Mouse (Mus musculus): ENCODE results near the gene Hyls1.

Hyls1 gene

DNA sequence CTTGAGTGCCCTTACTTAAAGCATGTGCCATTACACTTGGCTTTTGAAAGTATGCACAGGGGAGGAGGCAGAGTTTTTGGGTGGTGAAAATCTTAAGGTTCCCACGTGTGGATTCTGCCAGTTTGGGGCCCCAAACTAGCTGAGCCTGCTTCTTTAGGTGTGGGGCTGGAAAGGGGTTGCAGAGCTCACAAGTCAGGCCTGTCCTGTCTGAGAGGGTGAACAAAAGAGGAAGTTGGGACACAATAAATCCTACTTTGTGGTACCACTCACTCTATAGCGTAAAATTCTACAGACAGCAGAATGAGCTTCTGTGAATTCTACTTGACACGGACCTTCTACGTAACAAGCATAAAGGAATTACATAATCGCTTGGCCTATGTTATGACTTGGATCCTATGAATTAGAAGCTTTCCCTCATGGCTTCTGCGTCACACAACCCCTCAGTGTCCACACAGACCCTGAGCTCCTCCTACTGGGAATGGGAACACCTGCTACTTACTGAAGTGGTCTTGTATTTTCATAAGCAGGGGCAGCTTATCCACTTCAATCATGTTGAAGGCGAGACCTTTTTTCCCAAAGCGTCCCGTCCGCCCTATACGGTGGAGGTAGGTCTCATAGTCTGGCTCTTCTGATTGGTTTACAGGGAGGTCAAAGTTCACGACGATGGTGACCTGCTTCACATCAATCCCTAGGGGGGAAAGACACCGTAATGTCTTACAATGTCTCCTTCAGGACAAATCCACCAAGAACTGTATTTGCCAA is 26.9 kb downstream of the Hyls1 start:
- no peak for DNase-seq (ENCODE audit: low spot score)

GRCm38 (mm10) chr9:35541941-35542340 is 28.3 kb downstream of the Hyls1 start:
- no peak for DNase-seq (ENCODE audit: low spot score)

GRCm38 (mm10) chr9:35541488-35541887 is 28.7 kb downstream of the Hyls1 start:
- peak; percentile 82 for DNase-seq (ENCODE audit: low spot score)

- no peak for DNase-seq (ENCODE audit: low spot score)
Measured at GRCm38 (mm10) chr9:35541024-35541423, 29.2 kb downstream of the Hyls1 start.

DNA sequence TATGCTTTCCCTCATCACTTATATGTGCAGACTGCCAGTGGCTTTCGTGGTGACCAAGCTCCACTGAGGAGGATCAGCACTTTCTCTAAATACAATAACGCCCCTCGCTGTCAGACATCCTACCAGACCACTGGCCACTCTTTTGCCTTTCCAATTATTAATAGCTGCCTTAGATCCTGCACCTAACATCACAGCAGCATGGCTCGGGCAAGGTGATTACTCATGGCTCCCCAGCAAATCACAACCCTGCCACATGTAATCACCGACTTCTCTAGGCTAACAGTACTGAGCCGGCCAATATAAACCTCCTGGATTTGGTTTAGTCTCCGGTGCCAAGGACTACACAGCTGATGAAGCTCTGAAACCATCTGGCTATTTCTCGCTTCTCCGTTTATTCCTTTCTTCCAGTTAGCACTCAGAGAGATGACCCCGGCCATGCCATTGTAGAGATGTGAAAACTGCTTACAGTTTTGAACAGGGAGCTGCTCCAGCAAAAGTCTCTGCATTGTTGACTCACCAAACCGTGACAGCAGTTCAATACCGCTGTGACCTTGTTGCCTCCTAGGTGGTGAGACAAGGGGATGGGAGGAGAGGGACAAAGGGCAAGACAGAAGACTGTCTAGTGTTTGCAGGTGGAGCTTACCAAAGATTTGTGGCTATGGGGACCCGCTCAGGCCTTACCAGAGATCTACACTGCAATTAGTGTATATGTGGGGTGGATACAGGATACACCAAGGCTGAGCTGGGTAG is 31.0 kb downstream of the Hyls1 start:
- DNase-seq (ENCODE audit: low spot score), result no peak

DNA sequence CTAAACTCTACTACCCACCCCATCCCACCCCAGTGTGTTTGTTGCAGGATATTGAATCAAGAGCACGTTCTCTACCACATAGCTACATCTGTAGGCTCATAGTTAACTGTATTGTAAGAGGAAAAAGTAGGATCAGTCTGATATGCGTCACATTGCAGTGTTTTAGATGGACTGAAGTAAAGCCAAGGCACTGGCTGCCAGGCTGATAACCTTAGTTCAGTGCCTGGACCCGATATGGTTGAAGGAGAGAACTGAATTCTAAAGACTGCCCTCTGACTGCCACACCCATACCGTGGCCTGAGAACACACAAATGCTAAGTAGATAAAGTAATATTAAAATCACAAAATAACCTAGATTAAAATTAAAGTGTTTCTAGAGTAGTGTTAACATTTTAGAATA is 34.3 kb downstream of the Hyls1 start:
- DNase-seq (ENCODE audit: low spot score), result no peak

DNA sequence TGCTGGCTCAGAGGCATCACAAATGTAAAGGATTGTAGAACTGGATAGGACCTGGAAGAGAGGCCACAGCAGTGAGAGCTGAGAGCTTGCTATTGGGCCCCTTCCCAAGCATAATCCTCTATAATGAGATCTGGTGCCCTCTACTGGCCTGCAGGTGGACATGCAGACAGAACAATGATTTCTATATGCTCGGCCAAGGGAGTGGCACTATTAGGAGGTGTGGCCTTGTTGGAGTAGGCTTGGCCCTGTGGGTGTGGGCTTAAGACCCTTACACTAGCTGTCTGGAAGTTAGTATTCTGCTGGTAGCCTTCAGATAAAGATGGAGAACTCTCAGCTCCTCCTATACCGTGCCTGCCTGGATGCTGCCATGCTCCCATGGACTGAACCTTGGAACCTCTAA is 35.1 kb downstream of the Hyls1 start:
- peak; percentile 76 for DNase-seq (ENCODE audit: low spot score)

GRCm38 (mm10) chr9:35533266-35533665 is 36.9 kb downstream of the Hyls1 start:
- DNase-seq (ENCODE audit: low spot score), result no peak

DNA sequence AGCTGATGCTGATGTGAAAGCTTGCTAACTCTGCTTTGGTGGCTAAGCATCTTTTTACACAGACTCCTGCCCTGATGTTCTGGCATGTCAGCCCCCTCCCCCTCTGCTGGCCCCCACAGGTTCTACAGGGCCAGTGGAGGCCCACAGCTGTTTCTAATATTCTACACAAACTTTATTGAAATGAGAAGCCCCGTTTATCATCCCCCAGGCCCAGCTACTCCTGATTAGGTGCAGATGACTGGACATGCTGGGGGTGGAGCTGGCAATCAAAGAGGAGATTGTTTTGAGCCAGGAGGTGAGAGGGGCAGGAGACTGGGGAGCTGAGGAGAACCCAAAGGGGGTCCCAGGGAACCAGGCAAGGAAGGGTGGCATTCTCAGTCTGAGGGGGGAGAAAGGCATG is 40.4 kb downstream of the Hyls1 start:
- no peak for DNase-seq (ENCODE audit: low spot score)

GRCm38 (mm10) chr9:35529141-35529540 is 41.1 kb downstream of the Hyls1 start:
- DNase-seq (ENCODE audit: low spot score), result no peak

DNA sequence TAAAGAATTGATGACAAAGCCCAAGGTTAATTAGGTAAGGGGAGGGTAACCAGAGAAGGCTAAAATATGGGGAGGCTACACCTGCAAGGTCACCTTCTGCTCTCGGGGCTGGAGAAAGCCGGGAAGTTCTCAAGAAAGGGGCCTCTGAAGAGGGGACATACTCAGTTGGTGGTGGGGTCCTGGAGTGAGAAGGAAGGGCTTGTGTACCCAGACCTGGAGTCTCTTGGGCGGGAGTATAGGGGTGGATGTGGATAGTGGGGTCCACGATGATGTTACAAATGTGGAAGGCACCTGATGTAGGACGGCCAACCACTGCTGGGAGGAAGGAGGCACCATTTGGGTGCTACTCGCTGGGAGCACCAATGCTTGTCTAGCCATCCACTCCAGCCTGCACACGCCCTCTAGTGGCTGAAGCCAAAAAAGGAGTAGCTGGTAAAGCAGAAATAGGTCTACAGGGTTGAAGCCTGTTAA is 46.2 kb downstream of the Hyls1 start:
- DNase-seq (ENCODE audit: low spot score), result peak; percentile 71

DNA sequence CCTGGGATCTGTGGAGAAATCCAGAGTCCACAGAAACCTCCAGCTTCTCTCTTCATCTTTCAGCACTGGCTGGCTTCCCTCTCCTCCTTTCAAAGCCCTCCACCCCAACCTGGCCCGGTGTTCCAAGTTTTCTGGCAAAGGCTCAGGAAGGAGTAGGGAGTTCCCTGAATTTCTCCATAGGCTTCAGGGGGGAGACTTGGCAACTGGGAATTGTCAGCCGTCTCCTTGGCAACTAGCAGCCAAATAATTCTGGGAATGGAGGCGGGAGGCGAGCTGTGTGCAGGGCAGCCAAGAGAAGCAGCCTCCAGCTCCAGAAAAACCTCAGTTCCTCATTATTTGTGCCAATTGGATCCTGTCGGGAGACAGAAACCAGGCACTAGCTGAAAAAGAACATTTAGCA is 46.7 kb downstream of the Hyls1 start:
- DNase-seq (ENCODE audit: low spot score), result peak; percentile 48

DNA sequence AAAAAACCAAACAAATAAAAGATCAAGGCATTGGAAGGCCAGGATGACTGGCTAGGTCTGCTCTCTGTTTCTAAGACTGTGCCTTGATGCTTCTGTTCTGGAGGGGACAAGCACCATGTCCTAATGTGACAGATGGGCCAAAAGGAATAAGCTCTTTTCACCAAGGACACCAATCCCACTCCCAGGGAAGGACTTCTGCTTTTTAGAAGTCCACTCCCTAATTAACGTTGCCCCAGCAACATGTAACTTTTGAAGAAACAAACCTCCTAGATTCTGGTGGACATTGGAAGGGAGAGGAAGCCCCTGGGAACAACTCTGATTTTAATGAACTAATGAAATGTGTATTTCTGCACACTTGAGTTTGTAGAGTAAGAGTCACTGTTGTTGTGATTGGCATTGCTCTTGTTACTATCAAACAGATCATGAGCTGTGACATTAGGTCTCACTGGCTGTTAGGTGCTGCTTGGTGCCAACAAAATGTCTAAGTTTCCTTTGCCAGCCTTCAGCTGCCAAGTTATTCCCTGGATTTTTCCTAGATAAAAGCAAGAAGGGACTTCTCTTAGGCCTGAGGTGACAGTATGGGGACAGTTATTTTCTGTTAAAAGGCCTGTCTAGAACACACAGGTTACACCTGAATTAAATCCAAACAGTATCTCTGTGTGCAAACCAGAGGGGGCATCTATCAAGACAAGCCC is 47.2 kb downstream of the Hyls1 start:
- DNase-seq (ENCODE audit: low spot score), result peak; percentile 19

GRCm38 (mm10) chr9:35522241-35522640 is 48.0 kb downstream of the Hyls1 start:
- DNase-seq (ENCODE audit: low spot score), result no peak

DNA sequence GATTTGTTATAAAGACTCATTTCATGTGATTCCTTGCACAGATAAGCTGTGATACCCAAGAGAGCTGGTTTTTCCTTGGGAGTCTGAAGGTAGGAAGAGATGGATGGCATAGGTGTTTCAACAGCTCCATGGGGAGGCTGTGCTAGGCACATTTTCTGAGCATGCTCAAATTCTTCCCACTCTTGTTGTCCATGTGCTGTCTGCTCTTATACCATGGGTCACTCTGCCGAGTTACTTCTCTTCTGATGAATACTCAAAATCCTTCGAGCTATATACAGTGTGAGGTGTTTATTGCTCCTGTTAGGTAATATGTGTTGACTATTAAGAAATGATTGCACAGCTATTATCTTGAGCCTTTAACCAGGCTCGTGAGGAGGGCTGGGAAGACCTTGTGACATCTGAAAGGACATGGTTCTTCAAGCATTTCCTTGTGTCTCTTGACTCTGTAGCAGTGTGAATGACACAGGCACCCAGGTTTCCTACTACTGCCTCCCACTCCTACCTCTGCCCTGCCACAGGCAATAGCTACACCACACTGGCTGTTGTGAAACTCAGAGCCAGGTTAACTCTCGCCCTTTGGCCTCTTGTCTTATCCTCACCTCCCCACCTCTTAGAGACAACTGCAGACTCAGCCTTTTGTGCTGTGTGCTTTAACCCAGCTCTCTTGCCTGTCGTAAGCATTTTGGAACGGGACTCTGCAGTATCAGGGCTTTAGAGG is 49.4 kb downstream of the Hyls1 start:
- no peak for DNase-seq (ENCODE audit: low spot score)

DNA sequence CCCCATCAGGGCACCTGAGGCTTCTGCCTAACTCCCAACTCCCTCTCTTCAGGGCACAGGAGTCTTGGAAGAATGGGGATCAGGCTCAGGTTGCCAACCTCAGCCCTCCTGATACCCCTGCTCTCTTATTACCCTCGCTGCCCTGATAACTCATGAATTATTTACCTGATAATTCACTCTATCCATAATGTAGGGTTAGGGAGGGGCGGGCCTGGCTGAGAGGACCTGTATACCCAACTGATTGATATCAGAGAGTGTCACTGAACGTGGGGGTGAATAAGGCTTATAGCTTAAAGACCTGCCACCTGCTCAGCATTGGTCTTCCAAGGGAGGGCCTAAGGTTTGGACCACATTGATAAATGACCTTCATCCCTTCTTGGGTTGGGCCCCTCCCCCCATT is 52.0 kb downstream of the Hyls1 start, which contains the start of gene Gm1113:
Gm1113 (minus strand) TSS at position 101 of the 400 bp plus-strand sequence.
- DNase-seq (ENCODE audit: low spot score), result no peak

DNA sequence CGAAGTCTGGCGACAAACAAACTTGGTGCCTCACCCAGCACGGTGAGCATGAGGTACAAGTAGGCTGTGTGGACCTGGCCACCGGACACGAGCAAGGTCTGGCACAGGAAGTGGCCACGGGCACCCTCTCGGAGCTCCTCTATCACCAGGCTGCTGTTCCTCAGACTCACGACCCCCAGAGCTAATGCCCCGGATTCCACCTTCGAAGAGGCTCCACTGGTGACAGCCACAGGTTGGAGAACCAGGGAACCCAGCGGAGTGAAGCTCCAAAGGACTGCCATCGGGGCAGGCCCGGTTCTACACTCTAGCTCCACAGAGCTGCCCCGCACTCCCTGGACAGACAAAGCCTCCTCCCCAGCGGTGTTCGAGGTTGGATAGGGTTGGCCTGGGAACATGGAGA is 53.5 kb downstream of the Hyls1 start:
- no peak for DNase-seq (ENCODE audit: low spot score)

DNA sequence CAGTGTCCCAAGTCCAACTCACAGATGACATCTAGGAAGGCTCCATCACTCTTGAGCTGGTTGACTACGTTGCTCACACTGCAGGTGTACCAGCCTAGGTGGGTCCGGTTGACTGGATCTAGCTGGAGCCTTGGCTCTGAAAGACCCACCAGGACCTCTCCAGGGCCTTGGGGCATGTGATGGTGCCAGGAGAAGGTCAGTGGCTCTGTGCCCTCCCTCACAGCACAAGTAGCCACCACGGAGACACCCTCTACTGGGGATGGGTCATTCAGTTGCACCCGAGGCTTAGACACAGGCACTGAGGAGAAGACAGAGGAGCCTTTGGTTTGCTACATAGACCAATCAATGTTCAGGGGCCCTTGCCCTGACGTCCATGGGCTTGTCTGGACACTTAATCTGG is 54.0 kb downstream of the Hyls1 start:
- no peak for DNase-seq (ENCODE audit: low spot score)

DNA sequence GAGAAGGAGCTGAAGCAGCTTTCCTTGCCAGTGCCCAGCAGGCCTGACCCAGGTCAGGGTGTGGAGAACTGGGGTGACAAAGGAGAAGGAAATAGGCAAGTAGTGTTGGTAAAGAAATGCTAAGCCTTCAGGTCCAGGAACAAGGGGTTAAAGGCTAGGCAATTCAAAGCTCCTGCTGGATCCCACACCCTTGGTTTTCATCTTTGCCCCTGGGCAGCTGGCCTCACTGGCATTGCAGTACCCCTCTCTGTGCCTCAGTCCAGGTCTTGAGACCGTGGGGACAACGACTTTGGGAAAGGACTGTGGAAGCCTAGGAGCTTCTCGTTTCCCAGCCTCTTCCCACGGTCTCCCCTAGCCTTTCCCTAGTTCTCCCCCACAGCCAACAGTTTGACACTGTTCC is 56.3 kb downstream of the Hyls1 start:
- DNase-seq (ENCODE audit: low spot score), result no peak
